ENCODE assay signal across 29 mouse cellular contexts in genomic region chr6:135843755-135844154, GRCm38 (mm10).
DNase-seq lines count a peak whose midpoint lies in the region; ATAC-seq and TF ChIP-seq lines count a peak whose summit lies in the region.
"Had no signal": no experiment of that assay in that cellular context is flagged by ENCODE, and none has a peak within 500 bp of the region (broad histone marks: within the 10 kb centered on the region; RNA-seq: fewer than 3 reads in every experiment).

No protein-coding gene starts in this region.

- no peak overlapping the region for H3K4me2 ChIP-seq in lung, embryonic 16.5 days (ENCODE audit: low read depth, low read length)
- no peak overlapping the region for H3K4me2 ChIP-seq in heart, embryonic 11.5 days
- H3K4me2 ChIP-seq: embryonic facial prominence, embryonic 13.5 days; forebrain, embryonic 12.5 days; forebrain, embryonic 15.5 days; heart, embryonic 12.5 days; heart, embryonic 15.5 days; hindbrain, embryonic 14.5 days had no signal

- intact Hi-C loops in left cerebral cortex, adult 2 months (cut with DNase I): no loop called here
- intact Hi-C loops in left cerebral cortex, postnatal 10 days (cut with DNase I): no loop called here

- peak overlapping the region; percentile 4; the same call in 1 of the 2 replicates for H3K27ac ChIP-seq in left cerebral cortex, adult 2 months
- H3K27ac ChIP-seq in lung, embryonic 16.5 days (ENCODE audit: low read length): no peak overlapping the region
- peak overlapping the region; percentile 45 for H3K27ac ChIP-seq in olfactory bulb, adult 2 months (ENCODE audit: insufficient read depth, low read depth, low read length)
- H3K27ac ChIP-seq in heart, embryonic 11.5 days (ENCODE audit: low read depth, low read length): no peak overlapping the region
- H3K27ac ChIP-seq: embryonic facial prominence, embryonic 10.5 days; embryonic facial prominence, embryonic 13.5 days; forebrain, embryonic 12.5 days; forebrain, embryonic 15.5 days; heart, embryonic 15.5 days; hindbrain, embryonic 14.5 days; hindbrain, postnatal 0 days had no signal

- H3K36me3 ChIP-seq in lung, embryonic 16.5 days (ENCODE audit: control insufficient read depth, insufficient read depth, low read length): no peaks in the 10 kb centered on the region
- H3K36me3 ChIP-seq in heart, embryonic 11.5 days (ENCODE audit: control insufficient read depth, insufficient read depth, low read length): no peaks in the 10 kb centered on the region
- H3K36me3 ChIP-seq: embryonic facial prominence, embryonic 10.5 days; embryonic facial prominence, embryonic 13.5 days; forebrain, embryonic 12.5 days; heart, embryonic 12.5 days; heart, embryonic 15.5 days had no signal

- H3K9me3 ChIP-seq in lung, embryonic 16.5 days (ENCODE audit: control insufficient read depth, low read length): no peaks in the 10 kb centered on the region
- no peaks in the 10 kb centered on the region for H3K9me3 ChIP-seq in heart, embryonic 11.5 days (replicated peaks; ENCODE audit: control insufficient read depth, low read length)
- H3K9me3 ChIP-seq: embryonic facial prominence, embryonic 10.5 days; embryonic facial prominence, embryonic 13.5 days; forebrain, embryonic 12.5 days; forebrain, embryonic 15.5 days; heart, embryonic 12.5 days; heart, embryonic 15.5 days had no signal

- no peak for DNase-seq in left cerebral cortex, adult 2 months (ENCODE audit: extremely low spot score in 1 of 2, low spot score in 2 of 2)
- DNase-seq in left cerebral cortex, postnatal 10 days (ENCODE audit: extremely low spot score in 1 of 2, low spot score in 2 of 2): no peak
- no peak for DNase-seq in lung, postnatal 36 days
- DNase-seq in R1 (ENCODE audit: low read depth, low spot score): peak; percentile 83
- DNase-seq: adrenal gland, postnatal 14 days; B cell, adult 2 months; cerebellum, adult 11-12 months; cerebellum, adult 8-10 months; cerebellum, postnatal 10 days; cerebellum, postnatal 36 days; embryo, embryonic 11 days; gastrocnemius, postnatal 10 days; gastrocnemius, postnatal 36 days; heart, postnatal 10 days; heart, postnatal 4 days had no signal

- ATAC-seq in lung, embryonic 16.5 days (ENCODE audit: low read depth): peak; percentile 71
- no peak for ATAC-seq in heart, embryonic 11.5 days (replicated peaks; ENCODE audit: insufficient number of reproducible peaks, low FRiP score, low TSS enrichment)
- ATAC-seq: forebrain, embryonic 15.5 days; hindbrain, postnatal 0 days; inflammation-experienced regulatory T-cells, adult 6 months had no signal

- TF ChIP-seq POLR2A in olfactory bulb, adult 2 months (IDR thresholded peaks at IDR 0.05; ENCODE audit: insufficient read depth, low read depth, low read length): no peak

- no peak for TF ChIP-seq CTCF in left cerebral cortex, adult 2 months (IDR thresholded peaks at IDR 0.05)
- TF ChIP-seq CTCF in olfactory bulb, adult 2 months (IDR thresholded peaks at IDR 0.05; ENCODE audit: insufficient read depth, low read depth, low read length): no peak

- WGBS in lung, embryonic 16.5 days: 55% methylated on average over 3 of the region's 3 CpGs
- WGBS in olfactory bulb, adult 2 months: 42% methylated on average over 3 of the region's 3 CpGs
- 72% methylated on average over 3 of the region's 3 CpGs for WGBS in heart, embryonic 11.5 days (ENCODE audit: insufficient replicate concordance)

- H3K27me3 ChIP-seq in lung, embryonic 16.5 days (ENCODE audit: control insufficient read depth, insufficient read depth, low read depth, low read length): no peaks in the 10 kb centered on the region
- no peaks in the 10 kb centered on the region for H3K27me3 ChIP-seq in heart, embryonic 11.5 days (ENCODE audit: control insufficient read depth, insufficient read depth, low read length)
- H3K27me3 ChIP-seq: CH12.LX; embryonic facial prominence, embryonic 13.5 days; forebrain, embryonic 12.5 days; forebrain, embryonic 15.5 days; heart, embryonic 12.5 days; heart, embryonic 15.5 days had no signal

- H3K9ac ChIP-seq in lung, embryonic 16.5 days (ENCODE audit: low read length): no peak overlapping the region
- H3K9ac ChIP-seq in heart, embryonic 11.5 days (ENCODE audit: low read depth, low read length): no peak overlapping the region
- H3K9ac ChIP-seq: embryonic facial prominence, embryonic 13.5 days; forebrain, embryonic 12.5 days; forebrain, embryonic 15.5 days; heart, embryonic 12.5 days; heart, embryonic 15.5 days; hindbrain, embryonic 14.5 days had no signal

- H3K4me1 ChIP-seq in lung, embryonic 16.5 days (replicated peaks; ENCODE audit: control insufficient read depth, insufficient read depth, low read length): no peaks in the 10 kb centered on the region
- H3K4me1 ChIP-seq in olfactory bulb, adult 2 months (ENCODE audit: control insufficient read depth, insufficient read depth, low read length): peaks cover 5% of the 10 kb centered on the region; the same call in 1 of the 2 replicates
- H3K4me1 ChIP-seq in heart, embryonic 11.5 days (ENCODE audit: control insufficient read depth, insufficient read depth, low read length): no peaks in the 10 kb centered on the region
- H3K4me1 ChIP-seq: embryonic facial prominence, embryonic 10.5 days; embryonic facial prominence, embryonic 13.5 days; forebrain, embryonic 12.5 days; forebrain, embryonic 15.5 days; heart, embryonic 12.5 days; heart, embryonic 15.5 days had no signal

- H3K4me3 ChIP-seq in left cerebral cortex, adult 2 months: no peak overlapping the region
- H3K4me3 ChIP-seq in lung, embryonic 16.5 days (ENCODE audit: low read length): no peak overlapping the region
- no peak overlapping the region for H3K4me3 ChIP-seq in olfactory bulb, adult 2 months (ENCODE audit: insufficient read depth, low read depth, low read length)
- no peak overlapping the region for H3K4me3 ChIP-seq in heart, embryonic 11.5 days (ENCODE audit: low read depth, low read length)
- H3K4me3 ChIP-seq: embryonic facial prominence, embryonic 10.5 days; embryonic facial prominence, embryonic 13.5 days; erythroblast, embryonic 14.5 days; forebrain, embryonic 12.5 days; forebrain, embryonic 15.5 days; heart, embryonic 12.5 days; heart, embryonic 15.5 days had no signal

Comparison
In these comparisons a context has a peak if more than half of its experiments do, and no peak if none do; other contexts are left out.
1. H3K27ac ChIP-seq: peak in left cerebral cortex, adult 2 months (single experiment) and olfactory bulb, adult 2 months (single experiment); none in lung, embryonic 16.5 days (single experiment) and heart, embryonic 11.5 days (single experiment).